Mouse (Mus musculus): ENCODE data around the gene Tbx1.

GRCm38 (mm10) chr16:18577599-18578160 lies 12.8 kb downstream of the Tbx1 start:
- TF ChIP-seq CTCF (IDR thresholded peaks at IDR 0.05; ENCODE audit: control insufficient read depth, insufficient read depth, low read length) (no peak), POLR2A (IDR thresholded peaks at IDR 0.05; ENCODE audit: borderline replicate concordance, control insufficient read depth, low read depth, low read length) (no peak)

All from bone marrow, adult 2 months (tissue).